Mouse (Mus musculus) cortical plate, adult 2 months (tissue): ENCODE measurements around the gene Nudt8.
"Not testable (repeated sequence)": the region's sequence is repeated elsewhere in the genome, so short reads cannot be mapped to it uniquely, and the experiment has no call there.

ENCODE experiments used
- CTCF ChIP-seq: fragments of 200-500 bp; IDR thresholded peaks from 2 replicates; pipeline ENCODE4 v1.5.1; 2011; ENCODE audit warnings: mild to moderate bottlenecking, control low read depth, low read length; ENCODE audit not compliant: insufficient read depth; ENCODE audit errors: extremely low read depth
- POLR2A ChIP-seq: fragments of 200-500 bp; IDR thresholded peaks from 2 replicates; pipeline ENCODE4 v1.6.1; 2011; ENCODE audit warnings: mild to moderate bottlenecking, low read length, control low read depth; ENCODE audit not compliant: insufficient read depth; ENCODE audit errors: extremely low read depth

GRCm38 (mm10) chr19:3974608-3975007, 25.8 kb upstream of the Nudt8 start:
- not testable (repeated sequence) for TF ChIP-seq CTCF, POLR2A
